Mouse (Mus musculus) myocyte (in vitro differentiated cells): ENCODE results near the gene Cxcr4. TPM values are rescaled to one million over a fixed set of nuclear protein-coding genes. Genes with fewer than 3 reads are reported as not detected.

ENCODE experiments used
- H3K27me3 ChIP-seq: one replicate; pipeline ENCODE4 v1.6.1; 2011; ENCODE audit not compliant: control insufficient read depth, insufficient read depth, insufficient read length
- H3K36me3 ChIP-seq: one replicate; pipeline ENCODE4 v1.6.1; 2011; ENCODE audit not compliant: control insufficient read depth, insufficient read depth
- H3K4me2 ChIP-seq: one replicate; pipeline ENCODE4 v1.6.1; 2011; ENCODE audit warnings: low read depth, control low read depth
- H3K4me3 ChIP-seq: one replicate; pipeline ENCODE4 v1.5.1; 2011; ENCODE audit warnings: mild to moderate bottlenecking, control low read depth, moderate library complexity
- H3K79me2 ChIP-seq: one replicate; pipeline ENCODE4 v1.6.1; 2011; ENCODE audit not compliant: control insufficient read depth, insufficient read depth
- H3ac ChIP-seq: one replicate; pipeline ENCODE4 v1.6.1; 2011; ENCODE audit not compliant: control insufficient read depth, insufficient read length
- CEBPB ChIP-seq: IDR thresholded peaks from 2 replicates; pipeline ENCODE4 v1.6.1; 2011; ENCODE audit warnings: mild to moderate bottlenecking, moderate library complexity; ENCODE audit not compliant: poor library complexity, insufficient read depth, severe bottlenecking
- E2F4 ChIP-seq: IDR thresholded peaks from one replicate; pipeline ENCODE4 v1.6.1; 2011; ENCODE audit warnings: mild to moderate bottlenecking, control low read depth, moderate library complexity; ENCODE audit not compliant: insufficient read depth
- MAX ChIP-seq: IDR thresholded peaks from one replicate; pipeline ENCODE4 v1.6.1; 2011; ENCODE audit warnings: low read depth, mild to moderate bottlenecking, control low read depth
- MYOD1 ChIP-seq, 3 experiments: IDR thresholded peaks; one replicate each; pipeline ENCODE4 v1.6.1; 2011; ENCODE audit warnings: control low read depth in 2 of 3, low read depth in 2 of 3, mild to moderate bottlenecking in 2 of 3, moderate library complexity in 1 of 3; ENCODE audit not compliant: insufficient read length in 2 of 3, control insufficient read depth in 1 of 3
- MYOG ChIP-seq, 3 experiments: IDR thresholded peaks; one replicate each; pipeline ENCODE4 v1.6.1; 2011; ENCODE audit warnings: control low read depth in 2 of 3, low read depth in 2 of 3, mild to moderate bottlenecking in 2 of 3; ENCODE audit not compliant: insufficient read length in 2 of 3, control insufficient read depth in 1 of 3, insufficient read depth in 1 of 3
- POLR2A ChIP-seq: IDR thresholded peaks from one replicate; pipeline ENCODE4 v1.6.1; 2011; ENCODE audit warnings: low read depth, mild to moderate bottlenecking, control low read depth, moderate library complexity; ENCODE audit not compliant: insufficient read length
- POLR2AphosphoS2 ChIP-seq: IDR thresholded peaks from one replicate; pipeline ENCODE4 v1.6.1; 2011; ENCODE audit warnings: low read depth, control low read depth; ENCODE audit not compliant: insufficient read length
- REST ChIP-seq: IDR thresholded peaks from one replicate; pipeline ENCODE4 v1.6.1; 2011; ENCODE audit warnings: mild to moderate bottlenecking, control low read depth, moderate library complexity; ENCODE audit not compliant: insufficient read depth, insufficient read length
- SRF ChIP-seq: IDR thresholded peaks from one replicate; pipeline ENCODE4 v1.6.1; 2011; ENCODE audit warnings: low read depth; ENCODE audit not compliant: control insufficient read depth, insufficient read length
- TCF12 ChIP-seq: IDR thresholded peaks from one replicate; pipeline ENCODE4 v1.6.1; 2011; ENCODE audit warnings: mild to moderate bottlenecking, control low read depth; ENCODE audit not compliant: poor library complexity, insufficient read depth, severe bottlenecking
- TCF3 ChIP-seq: IDR thresholded peaks from one replicate; pipeline ENCODE4 v1.6.1; 2011; ENCODE audit warnings: low read depth, control low read depth; ENCODE audit not compliant: insufficient read length
- USF1 ChIP-seq: IDR thresholded peaks from one replicate; pipeline ENCODE4 v1.6.1; 2011; ENCODE audit warnings: low read depth, mild to moderate bottlenecking, control low read depth, moderate library complexity
- polyA plus RNA-seq: library from polyadenylated mRNA; unstranded; fragments of >200 nt; fragmentation: generic; extraction: Trizol; gene quantifications from one replicate; pipeline ENCODE4 v1.2.1, GENCODE M21; 2012; ENCODE audit warnings: missing spikeins

Cxcr4 gene
- polyA plus RNA-seq, 1 experiment, result 5.1 TPM

GRCm38 (mm10) chr1:128616586-128616985, 24.5 kb upstream of the Cxcr4 start:
- H3K36me3 ChIP-seq, result no peaks in the 10 kb centered on the region
- no peak overlapping the region for H3K4me2 ChIP-seq
- no peak for TF ChIP-seq POLR2A
- TF ChIP-seq MAX, result no peak
- no peak for TF ChIP-seq CEBPB
- TF ChIP-seq TCF3, result no peak
- no peak for TF ChIP-seq USF1
- no peak for TF ChIP-seq SRF
- TF ChIP-seq E2F4, result no peak
- TF ChIP-seq TCF12, result no peak
- TF ChIP-seq REST, result no peak
- no peak for TF ChIP-seq POLR2AphosphoS2
- no peak for TF ChIP-seq MYOD1 (IDR thresholded peaks at IDR 0.05; ENCODE audit: control insufficient read depth in 1 of 3, insufficient read length in 2 of 3, low read depth in 2 of 3)
- no peak for TF ChIP-seq MYOG (IDR thresholded peaks at IDR 0.05; ENCODE audit: control insufficient read depth in 1 of 3, insufficient read depth in 1 of 3, insufficient read length in 2 of 3, low read depth in 2 of 3)
- no peak overlapping the region for H3ac ChIP-seq
- H3K79me2 ChIP-seq, result no peaks in the 10 kb centered on the region
- no peak overlapping the region for H3K4me3 ChIP-seq
- H3K27me3 ChIP-seq, result no peaks in the 10 kb centered on the region

- Histone ChIP-seq H3K4me3 (no peak overlapping the region), H3K36me3 (no peaks in the 10 kb centered on the region), H3ac (no peak overlapping the region), H3K27me3 (no peaks in the 10 kb centered on the region), H3K79me2 (no peaks in the 10 kb centered on the region), H3K4me2 (no peak overlapping the region)
- peak; percentile 19 for TF ChIP-seq USF1
- no peak for TF ChIP-seq MAX
- no peak for TF ChIP-seq SRF
These were observed 23.3 kb upstream of the Cxcr4 start for GRCm38 (mm10) chr1:128615459-128615806.

GRCm38 (mm10) chr1:128614653-128615458, 22.8 kb upstream of the Cxcr4 start:
- Histone ChIP-seq H3K4me3 (no peak overlapping the region), H3K36me3 (no peaks in the 10 kb centered on the region), H3K79me2 (no peaks in the 10 kb centered on the region), H3K27me3 (no peaks in the 10 kb centered on the region), H3K4me2 (peak overlapping the region; percentile 43), H3ac (no peak overlapping the region)
- TF ChIP-seq POLR2AphosphoS2, result no peak

- Histone ChIP-seq H3K4me2 (no peak overlapping the region), H3K4me3 (no peak overlapping the region), H3K79me2 (no peaks in the 10 kb centered on the region), H3ac (no peak overlapping the region), H3K36me3 (no peaks in the 10 kb centered on the region), H3K27me3 (no peaks in the 10 kb centered on the region)
- TF ChIP-seq USF1, result no peak
- TF ChIP-seq POLR2A, result no peak
- no peak for TF ChIP-seq POLR2AphosphoS2
- no peak for TF ChIP-seq CEBPB
- TF ChIP-seq REST, result no peak
- no peak for TF ChIP-seq TCF3
- no peak for TF ChIP-seq MAX
- no peak for TF ChIP-seq MYOD1 (IDR thresholded peaks at IDR 0.05; ENCODE audit: control insufficient read depth in 1 of 3, insufficient read length in 2 of 3, low read depth in 2 of 3)
- no peak for TF ChIP-seq SRF
- no peak for TF ChIP-seq MYOG (IDR thresholded peaks at IDR 0.05; ENCODE audit: control insufficient read depth in 1 of 3, insufficient read depth in 1 of 3, insufficient read length in 2 of 3, low read depth in 2 of 3)
- no peak for TF ChIP-seq TCF12
- no peak for TF ChIP-seq E2F4
These were observed 16.0 kb upstream of the Cxcr4 start for GRCm38 (mm10) chr1:128608119-128608518.

- no peaks in the 10 kb centered on the region for H3K27me3 ChIP-seq
- no peaks in the 10 kb centered on the region for H3K79me2 ChIP-seq
- H3K36me3 ChIP-seq, result no peaks in the 10 kb centered on the region
- H3K4me2 ChIP-seq, result no peak overlapping the region
- H3K4me3 ChIP-seq, result no peak overlapping the region
- no peak overlapping the region for H3ac ChIP-seq
- TF ChIP-seq E2F4 (no peak), REST (no peak), POLR2AphosphoS2 (no peak), SRF (no peak), CEBPB (no peak), TCF3 (no peak), MYOD1 (IDR thresholded peaks at IDR 0.05; ENCODE audit: control insufficient read depth in 1 of 3, insufficient read length in 2 of 3, low read depth in 2 of 3) (no peak)
These were observed 15.3 kb upstream of the Cxcr4 start for GRCm38 (mm10) chr1:128607423-128607822.

DNA sequence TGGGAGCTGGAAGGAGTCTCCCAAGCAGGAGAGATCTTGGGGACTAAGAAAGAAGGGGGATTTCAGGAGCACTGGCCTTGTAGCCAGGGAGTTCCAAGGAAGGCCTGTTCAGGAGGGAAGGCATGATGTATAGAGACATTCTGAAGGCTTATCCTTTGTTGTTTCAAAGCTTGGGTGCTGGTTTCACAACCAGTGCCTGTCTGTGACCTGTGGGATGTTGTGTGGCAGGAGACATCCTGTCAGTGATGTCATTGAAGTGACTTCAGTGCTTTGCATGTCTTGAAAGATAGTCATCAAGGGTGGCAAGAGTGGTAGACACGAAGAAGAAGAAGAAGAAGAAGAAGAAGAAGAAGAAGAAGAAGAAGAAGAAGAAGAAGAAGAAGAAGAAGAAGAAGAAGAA, 13.7 kb upstream of the Cxcr4 start:
- no peaks in the 10 kb centered on the region for H3K79me2 ChIP-seq
- no peak overlapping the region for H3K4me2 ChIP-seq
- no peak overlapping the region for H3K4me3 ChIP-seq
- TF ChIP-seq TCF12, result no peak
- TF ChIP-seq MYOD1 (IDR thresholded peaks at IDR 0.05; ENCODE audit: control insufficient read depth in 1 of 3, insufficient read length in 2 of 3, low read depth in 2 of 3), result no peak
- no peak for TF ChIP-seq MAX
- no peak for TF ChIP-seq POLR2AphosphoS2
- no peak for TF ChIP-seq USF1
- TF ChIP-seq REST, result no peak
- no peak for TF ChIP-seq CEBPB
- TF ChIP-seq MYOG (IDR thresholded peaks at IDR 0.05; ENCODE audit: control insufficient read depth in 1 of 3, insufficient read depth in 1 of 3, insufficient read length in 2 of 3, low read depth in 2 of 3), result no peak
- no peak for TF ChIP-seq SRF
- TF ChIP-seq POLR2A, result no peak
- no peak for TF ChIP-seq TCF3
- TF ChIP-seq E2F4, result no peak
- no peaks in the 10 kb centered on the region for H3K27me3 ChIP-seq
- H3K36me3 ChIP-seq, result no peaks in the 10 kb centered on the region
- H3ac ChIP-seq, result no peak overlapping the region
